Mouse (Mus musculus): ENCODE data around the gene Hsd17b11. TPM values are rescaled to one million over a fixed set of nuclear protein-coding genes. Genes with fewer than 3 reads are reported as not detected.

The Hsd17b11 gene
- 1.2 and 2.2 TPM in 2 replicates for polyA plus RNA-seq (2016; fragmentation: Nextera tagmentation; extraction: Ambion mirVana)

GRCm38 (mm10) chr5:104021597-104022378 is at the start of gene Hsd17b11:
Hsd17b11 (minus strand) TSS chr5:104021919.
- Histone ChIP-seq H3K4me1 (replicated peaks) (peaks cover 25% of the 10 kb centered on the region), H3K27ac (peak within 1 kb of the TSS; percentile 85), H3K4me3 (peak within 1 kb of the TSS; percentile 58), H3K36me3 (no peaks in the 10 kb centered on the region), H3K9me3 (no peaks in the 10 kb centered on the region), H3K27me3 (ENCODE audit: insufficient read depth, poor library complexity, severe bottlenecking) (peaks cover 36% of the 10 kb centered on the region)
- peak; percentile 79 for DNase-seq (ENCODE audit: low spot score)
- 1% methylated on average over 31 of the region's 31 CpGs for WGBS

- Histone ChIP-seq H3K27ac (peak overlapping the region; percentile 75), H3K4me1 (replicated peaks) (peaks cover 24% of the 10 kb centered on the region), H3K4me3 (no peak overlapping the region), H3K9me3 (peaks cover 3% of the 10 kb centered on the region; the same call in 1 of the 2 replicates), H3K27me3 (ENCODE audit: insufficient read depth, poor library complexity, severe bottlenecking) (peaks cover 4% of the 10 kb centered on the region), H3K36me3 (no peaks in the 10 kb centered on the region)
- 75% methylated on average over 4 of the region's 4 CpGs for WGBS
- no peak for DNase-seq (ENCODE audit: low spot score)
Measured at GRCm38 (mm10) chr5:104071048-104071447, 49.3 kb upstream of the Hsd17b11 start.

- Histone ChIP-seq H3K27me3 (ENCODE audit: insufficient read depth, poor library complexity, severe bottlenecking) (no peaks in the 10 kb centered on the region), H3K27ac (no peak overlapping the region), H3K4me3 (no peak overlapping the region), H3K36me3 (peaks cover 16% of the 10 kb centered on the region), H3K9me3 (peaks cover 3% of the 10 kb centered on the region; the same call in 1 of the 2 replicates), H3K4me1 (replicated peaks) (peaks cover 22% of the 10 kb centered on the region)
- WGBS: 86% methylated on average over 7 of the region's 7 CpGs
- DNase-seq (ENCODE audit: low spot score): peak; percentile 47
Measured at GRCm38 (mm10) chr5:104068751-104069150, 47.0 kb upstream of the Hsd17b11 start.

GRCm38 (mm10) chr5:104062773-104063551 is 41.2 kb upstream of the Hsd17b11 start:
- 90% methylated on average over 11 of the region's 11 CpGs for WGBS
- Histone ChIP-seq H3K27ac (no peak overlapping the region), H3K4me3 (no peak overlapping the region), H3K4me1 (replicated peaks) (no peaks in the 10 kb centered on the region), H3K27me3 (ENCODE audit: insufficient read depth, poor library complexity, severe bottlenecking) (no peaks in the 10 kb centered on the region), H3K9me3 (no peaks in the 10 kb centered on the region), H3K36me3 (peaks cover 68% of the 10 kb centered on the region)
- DNase-seq (ENCODE audit: low spot score): no peak

GRCm38 (mm10) chr5:104061936-104062772 is 40.4 kb upstream of the Hsd17b11 start:
- no peaks in the 10 kb centered on the region for H3K27me3 ChIP-seq (ENCODE audit: insufficient read depth, poor library complexity, severe bottlenecking)
- no peak overlapping the region for H3K4me3 ChIP-seq
- no peak overlapping the region for H3K27ac ChIP-seq
- H3K4me1 ChIP-seq (replicated peaks): no peaks in the 10 kb centered on the region
- 83% methylated on average over 13 of the region's 13 CpGs for WGBS
- no peak for DNase-seq (ENCODE audit: low spot score)
- peaks cover 71% of the 10 kb centered on the region for H3K36me3 ChIP-seq
- no peaks in the 10 kb centered on the region for H3K9me3 ChIP-seq

- H3K9me3 ChIP-seq: no peaks in the 10 kb centered on the region
- H3K4me1 ChIP-seq (replicated peaks): no peaks in the 10 kb centered on the region
- H3K27me3 ChIP-seq (ENCODE audit: insufficient read depth, poor library complexity, severe bottlenecking): no peaks in the 10 kb centered on the region
- no peak overlapping the region for H3K4me3 ChIP-seq
- 91% methylated on average over 5 of the region's 5 CpGs for WGBS
- peaks cover 73% of the 10 kb centered on the region for H3K36me3 ChIP-seq
- H3K27ac ChIP-seq: no peak overlapping the region
- no peak for DNase-seq (ENCODE audit: low spot score)
Measured at GRCm38 (mm10) chr5:104060429-104060828, 38.7 kb upstream of the Hsd17b11 start.

- no peak for DNase-seq (ENCODE audit: low spot score)
- peaks cover 71% of the 10 kb centered on the region for H3K36me3 ChIP-seq
- no peaks in the 10 kb centered on the region for H3K9me3 ChIP-seq
- H3K27ac ChIP-seq: no peak overlapping the region
- no peaks in the 10 kb centered on the region for H3K4me1 ChIP-seq (replicated peaks)
- no peaks in the 10 kb centered on the region for H3K27me3 ChIP-seq (ENCODE audit: insufficient read depth, poor library complexity, severe bottlenecking)
- no peak overlapping the region for H3K4me3 ChIP-seq
- WGBS: 92% methylated on average over 9 of the region's 9 CpGs
Measured at GRCm38 (mm10) chr5:104059628-104060027, 37.9 kb upstream of the Hsd17b11 start.

GRCm38 (mm10) chr5:104058021-104058420 is 36.3 kb upstream of the Hsd17b11 start:
- Histone ChIP-seq H3K4me3 (no peak overlapping the region), H3K27me3 (ENCODE audit: insufficient read depth, poor library complexity, severe bottlenecking) (no peaks in the 10 kb centered on the region), H3K36me3 (peaks cover 56% of the 10 kb centered on the region), H3K9me3 (no peaks in the 10 kb centered on the region), H3K4me1 (replicated peaks) (no peaks in the 10 kb centered on the region), H3K27ac (no peak overlapping the region)
- peak; percentile 47 for DNase-seq (ENCODE audit: low spot score)
- WGBS: 70% methylated on average over 15 of the region's 15 CpGs

- 89% methylated on average over 7 of the region's 7 CpGs for WGBS
- no peak overlapping the region for H3K27ac ChIP-seq
- peaks cover 56% of the 10 kb centered on the region for H3K36me3 ChIP-seq
Measured at GRCm38 (mm10) chr5:104056295-104056694, 34.6 kb upstream of the Hsd17b11 start.

GRCm38 (mm10) chr5:104055816-104056215 is 34.1 kb upstream of the Hsd17b11 start:
- Histone ChIP-seq H3K4me1 (replicated peaks) (no peaks in the 10 kb centered on the region), H3K36me3 (peaks cover 56% of the 10 kb centered on the region), H3K4me3 (no peak overlapping the region), H3K9me3 (no peaks in the 10 kb centered on the region), H3K27me3 (ENCODE audit: insufficient read depth, poor library complexity, severe bottlenecking) (no peaks in the 10 kb centered on the region), H3K27ac (no peak overlapping the region)
- DNase-seq (ENCODE audit: low spot score): no peak
- 92% methylated on average over 4 of the region's 4 CpGs for WGBS

More at GRCm38 (mm10) chr5:104056295-104056694, 34.6 kb upstream of the Hsd17b11 start:
- no peaks in the 10 kb centered on the region for H3K27me3 ChIP-seq (ENCODE audit: insufficient read depth, poor library complexity, severe bottlenecking)
- no peaks in the 10 kb centered on the region for H3K4me1 ChIP-seq (replicated peaks)
- no peaks in the 10 kb centered on the region for H3K9me3 ChIP-seq
- DNase-seq (ENCODE audit: low spot score): no peak
- H3K4me3 ChIP-seq: no peak overlapping the region

- no peak for DNase-seq (ENCODE audit: low spot score)
- Histone ChIP-seq H3K27me3 (ENCODE audit: insufficient read depth, poor library complexity, severe bottlenecking) (no peaks in the 10 kb centered on the region), H3K36me3 (peaks cover 55% of the 10 kb centered on the region), H3K4me3 (no peak overlapping the region), H3K9me3 (no peaks in the 10 kb centered on the region), H3K4me1 (replicated peaks) (no peaks in the 10 kb centered on the region), H3K27ac (no peak overlapping the region)
- 92% methylated on average over 4 of the region's 4 CpGs for WGBS
Measured at GRCm38 (mm10) chr5:104054938-104055337, 33.2 kb upstream of the Hsd17b11 start.

- H3K36me3 ChIP-seq: peaks cover 41% of the 10 kb centered on the region
- no peaks in the 10 kb centered on the region for H3K9me3 ChIP-seq
- peak; percentile 29 for DNase-seq (ENCODE audit: low spot score)
- no peaks in the 10 kb centered on the region for H3K27me3 ChIP-seq (ENCODE audit: insufficient read depth, poor library complexity, severe bottlenecking)
- peaks cover 4% of the 10 kb centered on the region for H3K4me1 ChIP-seq (replicated peaks)
- H3K4me3 ChIP-seq: no peak overlapping the region
- H3K27ac ChIP-seq: no peak overlapping the region
- WGBS: 59% methylated on average over 8 of the region's 8 CpGs
Measured at GRCm38 (mm10) chr5:104052956-104053355, 31.2 kb upstream of the Hsd17b11 start.
